Mouse (Mus musculus): Measurements from ENCODE around the gene Rcc1. TPM values are rescaled to one million over a fixed set of nuclear protein-coding genes. Genes with fewer than 3 reads are reported as not detected.

Gene Rcc1
- polyA plus RNA-seq, 1 experiment: 31.9 TPM

GRCm38 (mm10) chr4:132382296-132382695 lies 28.9 kb upstream of the Rcc1 start:
- Histone ChIP-seq H3K36me3 (ENCODE audit: control insufficient read depth, insufficient read depth, low read length) (peaks cover 8% of the 10 kb centered on the region), H3K4me3 (ENCODE audit: control insufficient read depth, insufficient read depth, low read length) (no peak overlapping the region), H3K27ac (ENCODE audit: control insufficient read depth, insufficient read depth, low read length) (no peak overlapping the region), H3K4me1 (replicated peaks; ENCODE audit: control insufficient read depth, insufficient read depth, low read length) (no peaks in the 10 kb centered on the region), H3K27me3 (ENCODE audit: control insufficient read depth, insufficient read depth, low read length) (no peaks in the 10 kb centered on the region)
- 83% methylated on average over 4 of the region's 4 CpGs for WGBS
- TF ChIP-seq POLR2A (IDR thresholded peaks at IDR 0.05; ENCODE audit: control insufficient read depth, extremely low read depth, insufficient read depth, low read length, poor library complexity): no peak
- TF ChIP-seq CTCF (IDR thresholded peaks at IDR 0.05; ENCODE audit: borderline replicate concordance, control insufficient read depth, extremely low read depth, insufficient read depth, low read length, poor library complexity): no peak
- no peak for DNase-seq

DNA sequence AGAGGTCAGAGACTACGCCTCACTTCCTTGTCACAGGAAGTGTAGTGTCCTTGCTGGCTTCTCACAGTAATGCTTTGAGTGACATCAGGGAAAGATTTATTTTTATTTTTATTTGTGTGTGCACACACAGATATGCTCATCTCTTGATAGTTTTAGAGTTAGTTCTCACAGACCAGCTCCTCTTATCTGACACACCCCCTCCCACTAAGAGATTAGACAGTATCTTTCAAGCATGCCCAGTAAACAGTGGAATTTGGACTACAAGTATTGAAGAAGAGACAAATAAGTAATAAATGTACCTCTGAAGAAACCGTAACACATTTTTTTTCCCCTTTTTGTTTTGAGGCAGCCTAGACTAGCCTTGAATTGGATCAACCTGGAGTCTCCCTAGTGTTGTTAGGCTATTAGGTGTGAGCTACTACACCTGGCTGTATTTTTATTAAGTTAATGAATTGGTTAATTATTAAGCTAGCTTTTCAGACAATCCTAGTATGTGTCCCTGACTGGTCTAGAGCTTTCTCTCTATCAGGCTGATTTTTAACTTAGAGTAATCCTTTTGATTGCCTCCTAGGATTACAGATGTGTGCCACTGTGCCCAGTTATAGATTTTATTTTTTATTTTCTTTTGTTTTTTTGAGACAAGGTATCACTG lies 27.7 kb upstream of the Rcc1 start:
- H3K36me3 ChIP-seq (ENCODE audit: control insufficient read depth, insufficient read depth, low read length): peaks cover 12% of the 10 kb centered on the region
- no peak for DNase-seq
- H3K4me1 ChIP-seq (replicated peaks; ENCODE audit: control insufficient read depth, insufficient read depth, low read length): no peaks in the 10 kb centered on the region
- no peak overlapping the region for H3K27ac ChIP-seq (ENCODE audit: control insufficient read depth, insufficient read depth, low read length)
- no peak for TF ChIP-seq POLR2A (IDR thresholded peaks at IDR 0.05; ENCODE audit: control insufficient read depth, extremely low read depth, insufficient read depth, low read length, poor library complexity)
- no peak for TF ChIP-seq CTCF (IDR thresholded peaks at IDR 0.05; ENCODE audit: borderline replicate concordance, control insufficient read depth, extremely low read depth, insufficient read depth, low read length, poor library complexity)
- H3K4me3 ChIP-seq (ENCODE audit: control insufficient read depth, insufficient read depth, low read length): no peak overlapping the region
- WGBS: 96% methylated on average over 2 of the region's 2 CpGs
- H3K27me3 ChIP-seq (ENCODE audit: control insufficient read depth, insufficient read depth, low read length): no peaks in the 10 kb centered on the region

GRCm38 (mm10) chr4:132373820-132374219 lies 20.4 kb upstream of the Rcc1 start:
- TF ChIP-seq CTCF (IDR thresholded peaks at IDR 0.05; ENCODE audit: borderline replicate concordance, control insufficient read depth, extremely low read depth, insufficient read depth, low read length, poor library complexity) (no peak), POLR2A (IDR thresholded peaks at IDR 0.05; ENCODE audit: control insufficient read depth, extremely low read depth, insufficient read depth, low read length, poor library complexity) (no peak)
- Histone ChIP-seq H3K4me1 (replicated peaks; ENCODE audit: control insufficient read depth, insufficient read depth, low read length) (no peaks in the 10 kb centered on the region), H3K36me3 (ENCODE audit: control insufficient read depth, insufficient read depth, low read length) (peaks cover 35% of the 10 kb centered on the region), H3K27me3 (ENCODE audit: control insufficient read depth, insufficient read depth, low read length) (no peaks in the 10 kb centered on the region), H3K27ac (ENCODE audit: control insufficient read depth, insufficient read depth, low read length) (no peak overlapping the region), H3K4me3 (ENCODE audit: control insufficient read depth, insufficient read depth, low read length) (no peak overlapping the region)
- DNase-seq: no peak
- 100% methylated on average over 1 of the region's 1 CpGs for WGBS

- no peak for TF ChIP-seq POLR2A (IDR thresholded peaks at IDR 0.05; ENCODE audit: control insufficient read depth, extremely low read depth, insufficient read depth, low read length, poor library complexity)
- no peak for TF ChIP-seq CTCF (IDR thresholded peaks at IDR 0.05; ENCODE audit: borderline replicate concordance, control insufficient read depth, extremely low read depth, insufficient read depth, low read length, poor library complexity)
- Histone ChIP-seq H3K4me1 (replicated peaks; ENCODE audit: control insufficient read depth, insufficient read depth, low read length) (no peaks in the 10 kb centered on the region), H3K27me3 (ENCODE audit: control insufficient read depth, insufficient read depth, low read length) (no peaks in the 10 kb centered on the region), H3K27ac (ENCODE audit: control insufficient read depth, insufficient read depth, low read length) (no peak overlapping the region), H3K36me3 (ENCODE audit: control insufficient read depth, insufficient read depth, low read length) (peaks cover 44% of the 10 kb centered on the region), H3K4me3 (ENCODE audit: control insufficient read depth, insufficient read depth, low read length) (no peak overlapping the region)
- 94% methylated on average over 8 of the region's 8 CpGs for WGBS
- DNase-seq: no peak
Observed at GRCm38 (mm10) chr4:132369953-132370750, 16.7 kb upstream of the Rcc1 start.

DNA sequence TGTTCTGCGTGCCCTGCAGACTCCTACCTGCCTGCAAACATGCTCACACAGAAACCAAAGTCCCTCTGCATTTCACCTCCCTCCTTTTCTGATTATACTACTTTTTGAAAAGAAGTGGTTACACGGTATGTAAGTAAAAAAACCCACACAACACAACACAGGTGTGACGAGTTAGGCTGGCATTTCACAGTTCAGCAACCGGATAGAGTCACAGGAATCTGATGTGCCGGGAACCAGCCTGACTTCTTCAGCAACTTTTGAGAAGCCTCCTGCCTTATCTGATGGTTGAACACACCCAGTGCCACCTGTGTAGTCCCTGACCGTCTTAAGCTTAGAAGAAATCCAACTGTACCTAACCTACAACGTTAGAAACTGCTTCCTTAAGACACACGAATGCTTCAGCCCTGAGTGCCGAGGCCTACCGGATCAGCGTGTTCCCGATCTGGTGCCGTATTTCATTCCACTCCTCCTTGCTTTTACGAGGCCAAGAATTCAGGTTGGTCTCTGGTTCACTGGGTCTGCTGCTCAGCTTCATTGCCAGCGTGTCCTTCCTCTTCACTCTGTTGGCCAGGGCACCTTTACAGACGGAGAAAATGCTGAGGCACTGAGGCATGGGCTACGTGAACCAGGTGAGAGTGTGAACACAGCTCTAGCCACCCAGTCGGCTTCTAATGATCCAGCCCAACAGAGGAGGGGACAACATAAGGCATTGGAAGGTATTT lies 14.2 kb upstream of the Rcc1 start:
- Histone ChIP-seq H3K27me3 (ENCODE audit: control insufficient read depth, insufficient read depth, low read length) (no peaks in the 10 kb centered on the region), H3K4me3 (ENCODE audit: control insufficient read depth, insufficient read depth, low read length) (no peak overlapping the region), H3K36me3 (ENCODE audit: control insufficient read depth, insufficient read depth, low read length) (peaks cover 42% of the 10 kb centered on the region), H3K4me1 (replicated peaks; ENCODE audit: control insufficient read depth, insufficient read depth, low read length) (no peaks in the 10 kb centered on the region), H3K27ac (ENCODE audit: control insufficient read depth, insufficient read depth, low read length) (no peak overlapping the region)
- WGBS: 92% methylated on average over 18 of the region's 18 CpGs
- TF ChIP-seq CTCF (IDR thresholded peaks at IDR 0.05; ENCODE audit: borderline replicate concordance, control insufficient read depth, extremely low read depth, insufficient read depth, low read length, poor library complexity) (no peak), POLR2A (IDR thresholded peaks at IDR 0.05; ENCODE audit: control insufficient read depth, extremely low read depth, insufficient read depth, low read length, poor library complexity) (no peak)
- no peak for DNase-seq

DNA sequence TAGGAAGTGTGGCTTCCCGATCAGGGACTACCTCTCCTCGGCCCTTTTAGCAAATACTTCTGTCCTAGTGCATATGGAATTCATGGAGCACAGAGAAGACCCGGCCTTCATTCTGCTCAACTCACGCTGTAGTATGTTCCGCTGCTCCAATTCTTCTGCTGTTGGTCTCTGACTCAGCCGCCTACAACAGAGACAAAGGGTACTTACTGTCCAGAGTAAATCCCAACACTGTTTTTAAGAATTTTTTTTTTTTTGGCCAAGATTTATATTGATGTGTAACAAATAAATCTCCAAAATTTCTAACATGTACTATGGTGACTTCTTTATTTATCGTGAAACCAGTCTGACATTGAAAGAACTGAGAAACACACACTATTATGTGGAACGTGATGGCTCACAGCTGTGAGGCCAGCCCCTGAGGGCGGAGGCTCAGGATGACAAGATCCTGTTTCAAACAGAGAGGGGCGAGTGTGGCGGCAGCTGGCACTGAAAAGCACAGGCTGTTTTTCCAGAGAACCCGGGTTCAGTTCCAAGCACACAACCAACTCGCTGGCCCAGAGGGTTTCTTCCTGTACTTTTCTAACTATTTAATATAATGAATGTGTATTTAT lies 12.2 kb upstream of the Rcc1 start:
- 95% methylated on average over 13 of the region's 13 CpGs for WGBS
- H3K4me1 ChIP-seq (replicated peaks; ENCODE audit: control insufficient read depth, insufficient read depth, low read length): no peaks in the 10 kb centered on the region
- H3K36me3 ChIP-seq (ENCODE audit: control insufficient read depth, insufficient read depth, low read length): peaks cover 45% of the 10 kb centered on the region
- no peak for DNase-seq
- no peaks in the 10 kb centered on the region for H3K27me3 ChIP-seq (ENCODE audit: control insufficient read depth, insufficient read depth, low read length)
- TF ChIP-seq CTCF (IDR thresholded peaks at IDR 0.05; ENCODE audit: borderline replicate concordance, control insufficient read depth, extremely low read depth, insufficient read depth, low read length, poor library complexity) (no peak), POLR2A (IDR thresholded peaks at IDR 0.05; ENCODE audit: control insufficient read depth, extremely low read depth, insufficient read depth, low read length, poor library complexity) (no peak)
- no peak overlapping the region for H3K4me3 ChIP-seq (ENCODE audit: control insufficient read depth, insufficient read depth, low read length)
- H3K27ac ChIP-seq (ENCODE audit: control insufficient read depth, insufficient read depth, low read length): no peak overlapping the region
